Mouse (Mus musculus): ENCODE measurements around the gene Igtp. TPM values are rescaled to one million over a fixed set of nuclear protein-coding genes. Genes with fewer than 3 reads are reported as not detected.
"Not testable (repeated sequence)": the region's sequence is repeated elsewhere in the genome, so short reads cannot be mapped to it uniquely, and the experiment has no call there.

Gene Igtp
- 10.2 and 13.9 TPM in 2 replicates for polyA plus RNA-seq (2012; ENCODE audit: insufficient read depth, insufficient read length, missing spikeins)

- Histone ChIP-seq H3K4me1 (ENCODE audit: control insufficient read depth, insufficient read depth, insufficient read length, low read length) (peaks cover 15% of the 10 kb centered on the region), H3K27ac (replicated peaks; ENCODE audit: low read depth, low read length) (peak within 1 kb of the TSS; percentile 88), H3K4me3 (ENCODE audit: insufficient read depth, low read depth, low read length) (peak within 1 kb of the TSS; percentile 80)
These were observed at the start of gene Igtp, which contains the start of gene Irgm2 for GRCm38 (mm10) chr11:58199229-58200037. Igtp (plus strand) TSS chr11:58199556. Irgm2 (plus strand) TSS chr11:58199618.

GRCm38 (mm10) chr11:58155458-58155857 lies 43.9 kb upstream of the Igtp start:
- Histone ChIP-seq H3K27ac (replicated peaks; ENCODE audit: low read depth, low read length) (no peak overlapping the region), H3K4me1 (ENCODE audit: control insufficient read depth, insufficient read depth, insufficient read length, low read length) (no peaks in the 10 kb centered on the region), H3K4me3 (ENCODE audit: insufficient read depth, low read depth, low read length) (no peak overlapping the region)

DNA sequence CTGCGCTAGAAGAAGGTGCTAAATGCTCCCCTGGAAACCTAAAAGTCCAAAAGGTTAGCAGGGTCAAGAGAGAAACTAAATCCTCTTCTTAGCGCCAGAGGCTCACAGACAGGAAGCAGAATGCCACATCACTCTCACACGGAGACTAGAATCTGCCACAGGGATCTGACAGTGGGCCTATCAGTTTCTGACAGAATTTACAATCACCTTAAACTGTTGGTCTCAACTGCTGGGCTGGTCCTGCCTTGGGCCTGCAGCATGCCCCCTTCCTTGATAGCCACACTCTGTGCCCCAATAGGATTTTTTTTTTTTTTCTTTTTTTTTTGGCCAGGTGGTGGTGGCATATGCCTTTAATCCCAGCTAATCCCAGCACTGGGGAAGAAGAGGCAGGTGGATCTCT lies 42.5 kb upstream of the Igtp start:
- Histone ChIP-seq H3K27ac (replicated peaks; ENCODE audit: low read depth, low read length) (no peak overlapping the region), H3K4me1 (ENCODE audit: control insufficient read depth, insufficient read depth, insufficient read length, low read length) (no peaks in the 10 kb centered on the region), H3K4me3 (ENCODE audit: insufficient read depth, low read depth, low read length) (no peak overlapping the region)

DNA sequence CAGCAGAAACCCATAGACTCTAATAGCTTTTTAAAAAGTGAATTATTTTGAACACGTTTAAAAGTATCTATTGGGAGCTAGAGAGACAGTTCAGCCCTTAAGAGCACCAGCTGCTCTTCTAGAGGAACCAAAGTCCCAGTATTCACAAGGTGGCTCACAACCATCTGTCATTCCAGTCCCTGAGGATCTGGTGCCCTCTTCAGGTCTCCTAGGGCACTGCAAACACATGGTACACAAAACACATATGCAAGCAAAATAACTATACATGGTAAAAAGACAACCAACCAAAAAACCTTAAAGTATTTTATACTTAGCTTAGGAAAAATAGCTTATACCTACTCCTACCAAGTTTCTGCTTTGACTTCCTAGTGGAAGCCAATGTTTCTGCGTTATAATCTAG lies 34.3 kb upstream of the Igtp start:
- H3K4me1 ChIP-seq (ENCODE audit: control insufficient read depth, insufficient read depth, insufficient read length, low read length): no peaks in the 10 kb centered on the region

GRCm38 (mm10) chr11:58167822-58168166 lies 31.6 kb upstream of the Igtp start:
- H3K4me3 ChIP-seq (ENCODE audit: insufficient read depth, low read depth, low read length): peak overlapping the region; percentile 94
- no peaks in the 10 kb centered on the region; the same call in 1 of the 2 replicates for H3K4me1 ChIP-seq (ENCODE audit: control insufficient read depth, insufficient read depth, insufficient read length, low read length)
- H3K27ac ChIP-seq (replicated peaks; ENCODE audit: low read depth, low read length): no peak overlapping the region

More for the DNA sequence above, 34.3 kb upstream of the Igtp start:
- Histone ChIP-seq H3K4me3 (ENCODE audit: insufficient read depth, low read depth, low read length) (no peak overlapping the region), H3K27ac (replicated peaks; ENCODE audit: low read depth, low read length) (no peak overlapping the region)

GRCm38 (mm10) chr11:58168167-58168915 lies 31.0 kb upstream of the Igtp start, which contains the start of gene Gemin5:
Gemin5 (minus strand) TSS chr11:58168539.
- Histone ChIP-seq H3K27ac (replicated peaks; ENCODE audit: low read depth, low read length) (0 out of 2 replicates have a peak within 1 kb of the TSS, but pooled peaks have one; percentile 48), H3K4me1 (ENCODE audit: control insufficient read depth, insufficient read depth, insufficient read length, low read length) (no peaks in the 10 kb centered on the region; the same call in 1 of the 2 replicates), H3K4me3 (ENCODE audit: insufficient read depth, low read depth, low read length) (peak within 1 kb of the TSS; percentile 94)

DNA sequence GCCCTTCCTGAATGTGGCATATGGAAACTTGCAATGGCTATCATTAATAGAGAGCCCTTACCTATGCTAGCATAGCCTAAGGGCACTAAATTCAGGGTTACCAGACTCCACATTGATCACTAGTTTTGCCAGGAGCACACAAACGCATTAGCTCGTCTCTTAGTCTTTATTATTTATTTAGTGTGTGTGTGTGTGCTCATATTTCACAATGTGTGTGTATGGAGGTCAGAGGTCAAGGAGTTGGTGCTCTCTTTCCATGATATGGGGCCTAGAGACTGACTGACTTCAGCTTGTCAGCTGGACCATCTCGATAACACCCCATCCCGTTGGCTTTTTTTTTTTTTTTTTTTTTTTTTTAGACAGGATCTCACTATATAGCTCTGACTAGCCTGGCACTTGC lies 29.7 kb upstream of the Igtp start:
- Histone ChIP-seq H3K27ac (replicated peaks; ENCODE audit: low read depth, low read length) (no peak overlapping the region), H3K4me1 (ENCODE audit: control insufficient read depth, insufficient read depth, insufficient read length, low read length) (no peaks in the 10 kb centered on the region; the same call in 1 of the 2 replicates), H3K4me3 (ENCODE audit: insufficient read depth, low read depth, low read length) (no peak overlapping the region)

DNA sequence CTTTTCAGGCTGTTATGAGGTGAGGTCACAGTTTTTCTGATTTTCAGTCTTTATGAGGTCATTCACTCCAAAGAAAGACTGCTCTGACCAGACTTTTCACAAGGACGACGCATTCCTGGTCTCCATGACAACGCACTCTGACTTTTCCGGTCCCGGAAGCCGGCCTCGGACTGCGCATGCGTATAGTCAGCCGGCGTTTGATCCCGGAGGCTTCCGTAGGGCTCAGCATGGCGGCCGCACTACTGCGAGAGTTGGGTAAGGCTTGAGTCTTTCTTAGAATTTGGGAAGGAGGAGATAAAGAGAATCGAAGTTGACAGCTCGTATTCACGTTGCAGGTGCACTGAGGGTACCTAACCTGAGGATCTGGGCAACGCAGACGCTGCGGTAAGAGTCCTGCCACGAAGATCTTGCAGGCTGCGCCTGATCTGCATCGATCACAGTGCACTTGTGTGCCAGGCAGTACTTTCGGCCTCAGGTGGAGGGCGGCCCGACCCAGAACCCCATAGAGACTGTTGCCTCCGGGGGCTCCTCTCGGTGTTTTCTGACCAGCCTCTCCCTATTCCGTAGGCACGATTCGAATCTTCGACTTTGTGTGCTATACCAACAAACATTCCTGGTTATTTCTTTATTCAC lies 27.8 kb upstream of the Igtp start, which contains the start of gene Mrpl22:
Gene Mrpl22 (plus strand): TSS at position 203 of the 633 bp plus-strand sequence.
- Histone ChIP-seq H3K4me3 (ENCODE audit: insufficient read depth, low read depth, low read length) (peak within 1 kb of the TSS; percentile 91), H3K4me1 (ENCODE audit: control insufficient read depth, insufficient read depth, insufficient read length, low read length) (no peaks in the 10 kb centered on the region; the same call in 1 of the 2 replicates), H3K27ac (replicated peaks; ENCODE audit: low read depth, low read length) (0 out of 2 replicates have a peak within 1 kb of the TSS, but pooled peaks have one; percentile 45)

- no peak overlapping the region for H3K27ac ChIP-seq (replicated peaks; ENCODE audit: low read depth, low read length)
- H3K4me1 ChIP-seq (ENCODE audit: control insufficient read depth, insufficient read depth, insufficient read length, low read length): no peaks in the 10 kb centered on the region
- no peak overlapping the region for H3K4me3 ChIP-seq (ENCODE audit: insufficient read depth, low read depth, low read length)
These were observed 19.8 kb upstream of the Igtp start for GRCm38 (mm10) chr11:58179563-58179962.

DNA sequence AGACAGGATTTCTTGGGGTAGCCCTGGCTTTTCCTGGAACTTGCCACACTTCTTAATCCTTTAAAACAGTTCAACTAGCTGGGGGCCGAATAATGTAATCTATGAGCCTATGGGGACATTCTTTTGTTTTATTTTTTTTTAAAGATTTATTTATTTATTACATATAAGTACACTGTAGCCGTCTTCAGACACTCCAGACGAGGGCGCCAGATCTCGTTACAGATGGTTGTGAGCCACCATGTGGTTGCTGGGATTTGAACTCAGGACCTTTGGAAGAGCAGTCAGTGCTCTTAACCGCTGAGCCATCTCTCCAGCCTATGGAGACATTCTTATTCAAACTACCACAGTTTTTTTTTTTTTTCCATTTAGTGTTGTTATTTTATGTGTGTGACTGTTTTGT lies 19.4 kb upstream of the Igtp start:
- H3K4me3 ChIP-seq (ENCODE audit: insufficient read depth, low read depth, low read length); H3K4me1 ChIP-seq (ENCODE audit: control insufficient read depth, insufficient read depth, insufficient read length, low read length); H3K27ac ChIP-seq (replicated peaks; ENCODE audit: low read depth, low read length): not testable (repeated sequence)

- Histone ChIP-seq H3K4me3 (ENCODE audit: insufficient read depth, low read depth, low read length) (no peak overlapping the region), H3K27ac (replicated peaks; ENCODE audit: low read depth, low read length) (no peak overlapping the region), H3K4me1 (ENCODE audit: control insufficient read depth, insufficient read depth, insufficient read length, low read length) (no peaks in the 10 kb centered on the region)
These were observed 18.6 kb upstream of the Igtp start for GRCm38 (mm10) chr11:58180756-58181155.

- Histone ChIP-seq H3K4me1 (ENCODE audit: control insufficient read depth, insufficient read depth, insufficient read length, low read length) (no peaks in the 10 kb centered on the region), H3K27ac (replicated peaks; ENCODE audit: low read depth, low read length) (0 out of 2 replicates have a peak overlapping the region, but pooled peaks have one; percentile 15), H3K4me3 (ENCODE audit: insufficient read depth, low read depth, low read length) (peak overlapping the region; percentile 32)
These were observed 15.8 kb upstream of the Igtp start for GRCm38 (mm10) chr11:58183579-58183978.

DNA sequence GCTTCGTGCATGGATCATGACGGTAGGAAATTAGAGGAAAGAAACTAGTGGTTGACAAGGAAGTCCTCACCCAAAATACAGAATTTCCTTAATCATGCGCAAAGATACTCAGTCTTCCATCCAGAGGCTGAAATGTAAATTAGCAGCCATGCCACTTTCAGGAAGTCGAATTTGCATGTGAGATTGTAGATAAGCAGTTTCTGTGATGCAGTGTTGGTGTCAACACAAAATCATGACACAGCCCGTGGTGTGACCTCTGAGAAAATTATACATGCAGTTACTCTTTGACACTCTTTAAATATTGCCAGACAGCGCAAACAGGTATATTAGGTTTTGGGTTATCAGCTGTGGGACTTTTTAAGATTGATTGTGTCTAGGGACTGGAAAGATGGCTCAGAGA lies 9.7 kb upstream of the Igtp start:
- Histone ChIP-seq H3K4me1 (ENCODE audit: control insufficient read depth, insufficient read depth, insufficient read length, low read length) (no peaks in the 10 kb centered on the region), H3K27ac (replicated peaks; ENCODE audit: low read depth, low read length) (no peak overlapping the region), H3K4me3 (ENCODE audit: insufficient read depth, low read depth, low read length) (no peak overlapping the region)

DNA sequence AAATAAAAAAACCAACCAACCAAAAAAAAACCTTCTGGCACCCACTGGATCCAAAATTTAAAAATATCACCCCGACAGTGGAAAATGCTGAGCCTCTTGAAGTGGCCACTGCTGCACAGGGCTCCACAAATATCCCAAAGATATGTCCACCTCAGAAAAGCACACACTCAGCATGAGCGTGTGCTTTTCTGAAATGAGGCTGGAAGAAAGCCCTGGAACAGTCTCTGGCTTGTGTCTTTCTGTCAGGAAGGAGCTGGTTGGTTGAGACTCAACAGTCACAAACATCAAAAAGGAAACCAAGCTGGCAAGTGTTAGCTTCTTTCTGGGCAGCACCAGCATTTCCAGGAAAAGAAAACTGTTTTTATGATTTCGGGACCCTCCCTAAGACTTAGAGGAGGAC lies 6.0 kb upstream of the Igtp start:
- Histone ChIP-seq H3K4me3 (ENCODE audit: insufficient read depth, low read depth, low read length) (no peak overlapping the region), H3K27ac (replicated peaks; ENCODE audit: low read depth, low read length) (no peak overlapping the region), H3K4me1 (ENCODE audit: control insufficient read depth, insufficient read depth, insufficient read length, low read length) (no peaks in the 10 kb centered on the region)

All from brown adipose tissue, adult 24 weeks (tissue).